Mouse (Mus musculus) brain, embryonic 14.5 days (tissue): ENCODE data around the gene Necab2.

Source experiments
- CTCF ChIP-seq: fragments of 200-500 bp; IDR thresholded peaks from 2 replicates; pipeline ENCODE4 v1.5.1; 2012; ENCODE audit warnings: inconsistent platforms, mild to moderate bottlenecking, moderate library complexity, borderline replicate concordance; ENCODE audit not compliant: insufficient read depth, insufficient read length; ENCODE audit errors: extremely low read depth
- POLR2A ChIP-seq: fragments of 200-500 bp; IDR thresholded peaks from 2 replicates; pipeline ENCODE4 v1.6.1; 2012; ENCODE audit warnings: mild to moderate bottlenecking, inconsistent platforms, borderline replicate concordance; ENCODE audit not compliant: poor library complexity, insufficient read depth, insufficient read length, severe bottlenecking; ENCODE audit errors: extremely low read depth

DNA sequence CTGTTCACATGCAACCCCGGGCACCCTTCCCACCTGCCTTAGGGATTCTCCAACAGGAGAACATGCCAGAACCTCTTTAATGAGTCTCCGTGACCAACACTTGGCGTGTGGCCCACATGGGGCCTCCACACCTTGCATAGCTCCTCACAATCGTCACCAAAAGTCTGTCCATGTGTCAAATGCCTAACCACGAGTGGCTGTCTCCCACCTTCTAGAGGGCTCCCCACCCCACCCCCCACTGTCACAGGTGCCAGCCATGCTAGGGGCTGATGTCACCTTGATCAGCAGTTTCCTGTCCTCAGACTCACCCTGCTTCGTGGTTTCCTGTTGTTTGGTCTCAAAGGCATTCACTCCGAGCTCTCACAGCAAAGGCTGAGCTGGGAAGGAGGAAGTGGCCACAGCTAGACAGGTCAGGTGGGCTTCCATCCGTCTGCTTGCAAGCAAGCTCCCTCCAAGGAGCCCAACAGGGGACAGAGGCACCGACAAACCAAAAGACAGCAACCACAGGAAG is 22.8 kb upstream of the Necab2 start:
- no peak for TF ChIP-seq CTCF
- no peak for TF ChIP-seq POLR2A
